Mouse (Mus musculus) 416B (cell line): ENCODE results near the gene Flcn.
A peak's percentile ranks its signal among the peaks of the same experiment; 100 is the strongest.
"Not testable (repeated sequence)": the region's sequence is repeated elsewhere in the genome, so short reads cannot be mapped to it uniquely, and the experiment has no call there.

ENCODE experiments used
- DNase-seq: peaks from one replicate; pipeline ENCODE4 v3.0.0; 2011; ENCODE audit warnings: low read depth

Flcn gene

GRCm38 (mm10) chr11:59809670-59810474, at the start of gene Flcn:
Gene Flcn (minus strand): TSS chr11:59810016.
- peak; percentile 94 for DNase-seq

GRCm38 (mm10) chr11:59852865-59853264, 43.0 kb upstream of the Flcn start:
- DNase-seq, result no peak

- DNase-seq, result peak; percentile 62
Measured at GRCm38 (mm10) chr11:59847891-59848884, 38.4 kb upstream of the Flcn start.

- DNase-seq, result peak; percentile 88
Measured at GRCm38 (mm10) chr11:59847131-59847530, 37.3 kb upstream of the Flcn start.

- DNase-seq, result no peak
Measured at GRCm38 (mm10) chr11:59846311-59846710, 36.5 kb upstream of the Flcn start.

GRCm38 (mm10) chr11:59839459-59840126, 29.8 kb upstream of the Flcn start, which contains the start of gene Cops3:
Gene Cops3 (minus strand): TSS chr11:59839838.
- DNase-seq, result peak; percentile 98

- DNase-seq, result peak; percentile 97
Measured at GRCm38 (mm10) chr11:59839008-59839458, 29.2 kb upstream of the Flcn start, which contains the start of gene Nt5m. Gene Nt5m (plus strand): TSS chr11:59839447.

- peak; percentile 9 for DNase-seq
Measured at GRCm38 (mm10) chr11:59838426-59838825, 28.6 kb upstream of the Flcn start.

GRCm38 (mm10) chr11:59837789-59838188, 28.0 kb upstream of the Flcn start:
- not testable (repeated sequence) for DNase-seq

GRCm38 (mm10) chr11:59821625-59822024, 11.8 kb upstream of the Flcn start:
- no peak for DNase-seq

GRCm38 (mm10) chr11:59817916-59818315, 8.1 kb upstream of the Flcn start:
- DNase-seq, result no peak

GRCm38 (mm10) chr11:59815482-59816065, 5.8 kb upstream of the Flcn start:
- no peak for DNase-seq

GRCm38 (mm10) chr11:59814936-59815335, 5.1 kb upstream of the Flcn start:
- DNase-seq, result no peak

GRCm38 (mm10) chr11:59814311-59814710, 4.5 kb upstream of the Flcn start:
- no peak for DNase-seq

GRCm38 (mm10) chr11:59813276-59813675, 3.5 kb upstream of the Flcn start:
- DNase-seq, result no peak

GRCm38 (mm10) chr11:59811211-59811610, 1.4 kb upstream of the Flcn start:
- no peak for DNase-seq

GRCm38 (mm10) chr11:59810480-59811158, 803 bp upstream of the Flcn start:
- peak; percentile 73 for DNase-seq

- peak; percentile 77 for DNase-seq
Measured at GRCm38 (mm10) chr11:59809071-59809669, 646 bp downstream of the Flcn start.

- peak; percentile 37 for DNase-seq
Measured at GRCm38 (mm10) chr11:59808170-59808960, 1.5 kb downstream of the Flcn start.

GRCm38 (mm10) chr11:59805656-59806055, 4.2 kb downstream of the Flcn start:
- no peak for DNase-seq
